In genomic region chr9:107288711-107289110, GRCm38 (mm10) we compare ENCODE assay signal across 8 mouse cellular contexts. TPM values are rescaled to one million over a fixed set of nuclear protein-coding genes. Genes with fewer than 3 reads are reported as not detected.
DNase-seq lines count a peak whose midpoint lies in the region; ATAC-seq lines count a peak whose summit lies in the region.

No protein-coding gene starts in this region.

- intact Hi-C loops in left cerebral cortex, postnatal 4 days (cut with DNase I), result no loop called here

- no peaks in the 10 kb centered on the region for H3K36me3 ChIP-seq in kidney, embryonic 16.5 days (ENCODE audit: insufficient read depth, low read length)
- H3K36me3 ChIP-seq in macrophage (ENCODE audit: inconsistent target), result no peaks in the 10 kb centered on the region
- no peaks in the 10 kb centered on the region for H3K36me3 ChIP-seq in stomach, embryonic 16.5 days (ENCODE audit: control insufficient read depth, insufficient read depth, low read length)

- DNase-seq in retina, postnatal 1 day, result peak; percentile 22
- DNase-seq in retina, embryonic 14.5 days (ENCODE audit: low spot score), result no peak
- DNase-seq in left cerebral cortex, postnatal 4 days, result no peak
- DNase-seq in right cerebral cortex, postnatal 10 days (ENCODE audit: low spot score in 2 of 2), result no peak

- H3K4me1 ChIP-seq in kidney, embryonic 16.5 days (ENCODE audit: insufficient read depth, low read length), result peaks cover 9% of the 10 kb centered on the region
- H3K4me1 ChIP-seq in stomach, embryonic 16.5 days (ENCODE audit: control insufficient read depth, insufficient read depth, low read length), result peaks cover 6% of the 10 kb centered on the region; the same call in 1 of the 2 replicates

- H3K79me2 ChIP-seq in macrophage (ENCODE audit: inconsistent target), result peaks cover 54% of the 10 kb centered on the region

- ATAC-seq in erythroblast, adult 5-6 weeks (replicated peaks; ENCODE audit: low FRiP score, poor library complexity, severe bottlenecking), result peak; percentile 69
- ATAC-seq in kidney, embryonic 16.5 days (ENCODE audit: low FRiP score, low TSS enrichment), result no peak
- peak; percentile 73 for ATAC-seq in stomach, embryonic 16.5 days (ENCODE audit: insufficient read depth, low FRiP score)

- H3K27me3 ChIP-seq in kidney, embryonic 16.5 days (ENCODE audit: insufficient read depth, low read length), result no peaks in the 10 kb centered on the region
- no peaks in the 10 kb centered on the region for H3K27me3 ChIP-seq in stomach, embryonic 16.5 days (ENCODE audit: control insufficient read depth, insufficient read depth, low read length)

- peak overlapping the region; percentile 64; the same call in 1 of the 2 replicates for H3K9ac ChIP-seq in kidney, embryonic 16.5 days (replicated peaks; ENCODE audit: low read length)
- H3K9ac ChIP-seq in stomach, embryonic 16.5 days (ENCODE audit: low read length), result peak overlapping the region; percentile 76

- H3K4me2 ChIP-seq in kidney, embryonic 16.5 days (replicated peaks; ENCODE audit: low read depth, low read length), result peak overlapping the region; percentile 79
- peak overlapping the region; percentile 59 for H3K4me2 ChIP-seq in stomach, embryonic 16.5 days (ENCODE audit: low read depth, low read length)

- H3K27ac ChIP-seq in kidney, embryonic 16.5 days (ENCODE audit: low read length), result no peak overlapping the region
- peak overlapping the region; percentile 88 for H3K27ac ChIP-seq in macrophage
- peak overlapping the region; percentile 96 for H3K27ac ChIP-seq in stomach, embryonic 16.5 days (ENCODE audit: low read length)

- H3K9me3 ChIP-seq in kidney, embryonic 16.5 days (ENCODE audit: low read length), result no peaks in the 10 kb centered on the region
- no peaks in the 10 kb centered on the region for H3K9me3 ChIP-seq in stomach, embryonic 16.5 days (replicated peaks; ENCODE audit: control insufficient read depth, low read length)

- H3K4me3 ChIP-seq in kidney, embryonic 16.5 days (ENCODE audit: low read length), result peak overlapping the region; percentile 45
- peak overlapping the region; percentile 94 for H3K4me3 ChIP-seq in macrophage (ENCODE audit: inconsistent target)
- H3K4me3 ChIP-seq in stomach, embryonic 16.5 days (replicated peaks; ENCODE audit: low read length), result peak overlapping the region; percentile 47

- 33% methylated on average over 8 of the region's 8 CpGs for WGBS in kidney, embryonic 16.5 days
- 11% methylated on average over 8 of the region's 8 CpGs for WGBS in macrophage (ENCODE audit: missing documents)
- WGBS in stomach, embryonic 16.5 days, result 22% methylated on average over 8 of the region's 8 CpGs

RNA-seq across cellular contexts. Expression of gene Mapkapk3, which starts 1.0 kb away (rescaled TPM):
- total RNA-seq in erythroblast, adult 5-6 weeks (2015; ENCODE audit: low replicate concordance), result 10.8 and 25.3 TPM in 2 replicates
- total RNA-seq in erythroblast, adult 5-6 weeks (2017; ENCODE audit: low replicate concordance), result 25.1 and 41.4 TPM in 2 replicates
- 9.4 and 11.3 TPM in 2 replicates for polyA plus RNA-seq in kidney, embryonic 16.5 days (2015; fragmentation: Nextera tagmentation; extraction: Ambion mirVana)
- total RNA-seq in macrophage (2018; cell fraction: chromatin; rRNA removed), result 100 to 1,000 TPM in 25 of 26 experiments, 10 to 100 TPM in 1; 97.6 to 393 (median 163) TPM
- total RNA-seq in macrophage (2018; cell fraction: cytosol; rRNA removed), result 10 to 100 TPM; 38.9 to 83.3 (median 53.5) TPM
- 100 to 1,000 TPM in 14 of 26 experiments, 10 to 100 TPM in 12; 53.9 to 268 (median 112) TPM for total RNA-seq in macrophage (2018; cell fraction: nucleus; rRNA removed)
- polyA plus RNA-seq in macrophage (2018), result 25.7 to 58.4 TPM (median 48.9 TPM) in 3 replicates
- polyA plus RNA-seq in stomach, embryonic 16.5 days (2015; fragmentation: Nextera tagmentation; extraction: Ambion mirVana), result 41.2 and 46.4 TPM in 2 replicates
- 1 to 10 TPM; 3.3 to 4.8 TPM for total RNA-seq in left cerebral cortex, postnatal 4 days (2021)

RNA-seq across cellular contexts. Expression of gene Cish, which starts 7.1 kb away (rescaled TPM):
- 2.1 and 7.9 TPM in 2 replicates for total RNA-seq in erythroblast, adult 5-6 weeks (2015; ENCODE audit: low replicate concordance)
- 2.0 and 4.7 TPM in 2 replicates for total RNA-seq in erythroblast, adult 5-6 weeks (2017; ENCODE audit: low replicate concordance)
- polyA plus RNA-seq in kidney, embryonic 16.5 days (2015; fragmentation: Nextera tagmentation; extraction: Ambion mirVana), result 19.5 and 19.9 TPM in 2 replicates
- 100 to 1,000 TPM in 1 of 26 experiments, 10 to 100 TPM in 9, 1 to 10 TPM in 16; 1.3 to 159 (median 5.1) TPM for total RNA-seq in macrophage (2018; cell fraction: chromatin; rRNA removed)
- 10 to 100 TPM in 4 of 26 experiments, 1 to 10 TPM in 18, under 1 TPM in 4; 0.51 to 54.5 (median 2.6) TPM for total RNA-seq in macrophage (2018; cell fraction: cytosol; rRNA removed)
- total RNA-seq in macrophage (2018; cell fraction: nucleus; rRNA removed), result 100 to 1,000 TPM in 2 of 26 experiments, 10 to 100 TPM in 10, 1 to 10 TPM in 12, under 1 TPM in 2; 0.89 to 189 (median 6.5) TPM
- polyA plus RNA-seq in macrophage (2018), result 0.10 to 1.4 TPM (median 0.29 TPM) in 3 replicates
- 13.2 and 16.5 TPM in 2 replicates for polyA plus RNA-seq in stomach, embryonic 16.5 days (2015; fragmentation: Nextera tagmentation; extraction: Ambion mirVana)
- total RNA-seq in left cerebral cortex, postnatal 4 days (2021), result 10 to 100 TPM; 16.4 to 17.5 TPM

RNA-seq across cellular contexts. Expression of gene Hemk1, which starts 49.4 kb away (rescaled TPM):
- 2.7 TPM in 1 of 2 replicates, not detected in the other for total RNA-seq in erythroblast, adult 5-6 weeks (2015; ENCODE audit: low replicate concordance)
- total RNA-seq in erythroblast, adult 5-6 weeks (2017; ENCODE audit: low replicate concordance), result 0.94 and 5.2 TPM in 2 replicates
- polyA plus RNA-seq in kidney, embryonic 16.5 days (2015; fragmentation: Nextera tagmentation; extraction: Ambion mirVana), result 12.6 and 13.2 TPM in 2 replicates
- 10 to 100 TPM in 24 of 26 experiments, 1 to 10 TPM in 2; 6.0 to 65.1 (median 40.9) TPM for total RNA-seq in macrophage (2018; cell fraction: chromatin; rRNA removed)
- total RNA-seq in macrophage (2018; cell fraction: cytosol; rRNA removed), result 1 to 10 TPM; 2.9 to 8.1 (median 4.8) TPM
- total RNA-seq in macrophage (2018; cell fraction: nucleus; rRNA removed), result 10 to 100 TPM in 25 of 26 experiments, 1 to 10 TPM in 1; 6.5 to 52.6 (median 27.1) TPM
- polyA plus RNA-seq in macrophage (2018), result 2.6 to 5.5 TPM (median 5.2 TPM) in 3 replicates
- 11.3 and 11.8 TPM in 2 replicates for polyA plus RNA-seq in stomach, embryonic 16.5 days (2015; fragmentation: Nextera tagmentation; extraction: Ambion mirVana)
- total RNA-seq in left cerebral cortex, postnatal 4 days (2021), result 10 to 100 TPM; 15.9 to 18.1 TPM

RNA-seq across cellular contexts. Expression of gene 6430571L13Rik, which starts 51.7 kb away (rescaled TPM):
- not detected in 2 replicates for total RNA-seq in erythroblast, adult 5-6 weeks (2015; ENCODE audit: low replicate concordance)
- not detected in 2 replicates for total RNA-seq in erythroblast, adult 5-6 weeks (2017; ENCODE audit: low replicate concordance)
- 0.82 and 1.2 TPM in 2 replicates for polyA plus RNA-seq in kidney, embryonic 16.5 days (2015; fragmentation: Nextera tagmentation; extraction: Ambion mirVana)
- under 1 TPM in 2 of 26 experiments, not detected in 24; 0.33 to 0.34 TPM for total RNA-seq in macrophage (2018; cell fraction: chromatin; rRNA removed)
- total RNA-seq in macrophage (2018; cell fraction: cytosol; rRNA removed), result under 1 TPM in 5 of 26 experiments, not detected in 21; 0.05 to 0.07 (median 0.05) TPM
- total RNA-seq in macrophage (2018; cell fraction: nucleus; rRNA removed), result under 1 TPM in 1 of 26 experiments, not detected in 25; 0.41 TPM
- polyA plus RNA-seq in macrophage (2018), result not detected in 3 replicates
- polyA plus RNA-seq in stomach, embryonic 16.5 days (2015; fragmentation: Nextera tagmentation; extraction: Ambion mirVana), result 0.47 and 0.90 TPM in 2 replicates
- 1 to 10 TPM; 5.3 to 5.4 TPM for total RNA-seq in left cerebral cortex, postnatal 4 days (2021)

RNA-seq across cellular contexts. Expression of gene Dock3, which starts 57.0 kb away (rescaled TPM):
- 1.5 TPM in 1 of 2 replicates, not detected in the other for total RNA-seq in erythroblast, adult 5-6 weeks (2015; ENCODE audit: low replicate concordance)
- total RNA-seq in erythroblast, adult 5-6 weeks (2017; ENCODE audit: low replicate concordance), result not detected in 2 replicates
- polyA plus RNA-seq in kidney, embryonic 16.5 days (2015; fragmentation: Nextera tagmentation; extraction: Ambion mirVana), result 0.17 and 0.69 TPM in 2 replicates
- total RNA-seq in macrophage (2018; cell fraction: chromatin; rRNA removed), result 100 to 1,000 TPM in 8 of 26 experiments, 10 to 100 TPM in 18; 28.5 to 164 (median 75.8) TPM
- 10 to 100 TPM in 12 of 26 experiments, 1 to 10 TPM in 14; 3.4 to 23.5 (median 9.3) TPM for total RNA-seq in macrophage (2018; cell fraction: cytosol; rRNA removed)
- total RNA-seq in macrophage (2018; cell fraction: nucleus; rRNA removed), result 10 to 100 TPM in 25 of 26 experiments, 1 to 10 TPM in 1; 4.9 to 86.6 (median 40.1) TPM
- polyA plus RNA-seq in macrophage (2018), result 2.1 to 32.2 TPM (median 15.3 TPM) in 3 replicates
- polyA plus RNA-seq in stomach, embryonic 16.5 days (2015; fragmentation: Nextera tagmentation; extraction: Ambion mirVana), result 0.30 and 0.45 TPM in 2 replicates
- total RNA-seq in left cerebral cortex, postnatal 4 days (2021), result 100 to 1,000 TPM; 159 to 181 TPM
